Mouse (Mus musculus): Measurements from ENCODE around the gene Rufy1. TPM values are rescaled to one million over a fixed set of nuclear protein-coding genes. Genes with fewer than 3 reads are reported as not detected.

Rufy1 gene
- polyA plus RNA-seq, 2 experiments, result 5.1 to 7.1 TPM

DNA sequence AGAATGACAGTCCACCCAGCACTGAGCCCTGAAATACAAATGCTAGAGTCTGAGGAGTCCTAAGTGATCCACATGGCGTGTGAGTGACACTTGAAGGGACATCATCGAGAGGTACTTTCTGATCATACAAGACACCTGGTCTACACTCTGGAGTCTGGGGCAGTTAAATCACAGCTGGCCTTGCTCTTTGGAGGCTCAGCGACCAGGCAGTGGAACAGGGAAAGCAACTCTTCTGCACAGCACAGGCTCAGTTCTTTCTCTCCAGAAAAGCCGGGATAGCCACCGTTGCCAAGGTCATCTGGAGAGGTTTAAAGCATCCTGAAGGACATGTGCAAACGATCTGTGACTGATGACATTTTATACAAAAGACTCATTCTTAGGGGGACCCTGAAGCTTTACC, 23.7 kb downstream of the Rufy1 start:
- H3K9me3 ChIP-seq (ENCODE audit: control insufficient read depth, low read length), result no peaks in the 10 kb centered on the region
- H3K4me3 ChIP-seq (ENCODE audit: insufficient read depth in 1 of 2, low read depth in 2 of 2, low read length in 2 of 2), result no peak overlapping the region
- 72% methylated on average over 6 of the region's 6 CpGs for WGBS (ENCODE audit: insufficient replicate concordance)
- no peaks in the 10 kb centered on the region for H3K36me3 ChIP-seq (replicated peaks; ENCODE audit: control insufficient read depth, insufficient read depth, low read depth)
- H3K4me1 ChIP-seq (replicated peaks; ENCODE audit: control insufficient read depth in 2 of 2, insufficient read depth in 2 of 2, low read length in 1 of 2), result no peaks in the 10 kb centered on the region
- no peaks in the 10 kb centered on the region for H3K27me3 ChIP-seq (ENCODE audit: control insufficient read depth, insufficient read depth, low read length)
- H3K4me2 ChIP-seq (ENCODE audit: low read depth), result no peak overlapping the region
- no peak for TF ChIP-seq CTCF (IDR thresholded peaks at IDR 0.05; ENCODE audit: low read depth)
- TF ChIP-seq EP300 (IDR thresholded peaks at IDR 0.05; ENCODE audit: low read depth), result no peak
- no peak for ATAC-seq (ENCODE audit: insufficient read depth)
- DNase-seq (ENCODE audit: low read depth in 3 of 3, low spot score in 3 of 3), result no peak
- no peak overlapping the region for H3K27ac ChIP-seq
- H3K9ac ChIP-seq (replicated peaks), result no peak overlapping the region

DNA sequence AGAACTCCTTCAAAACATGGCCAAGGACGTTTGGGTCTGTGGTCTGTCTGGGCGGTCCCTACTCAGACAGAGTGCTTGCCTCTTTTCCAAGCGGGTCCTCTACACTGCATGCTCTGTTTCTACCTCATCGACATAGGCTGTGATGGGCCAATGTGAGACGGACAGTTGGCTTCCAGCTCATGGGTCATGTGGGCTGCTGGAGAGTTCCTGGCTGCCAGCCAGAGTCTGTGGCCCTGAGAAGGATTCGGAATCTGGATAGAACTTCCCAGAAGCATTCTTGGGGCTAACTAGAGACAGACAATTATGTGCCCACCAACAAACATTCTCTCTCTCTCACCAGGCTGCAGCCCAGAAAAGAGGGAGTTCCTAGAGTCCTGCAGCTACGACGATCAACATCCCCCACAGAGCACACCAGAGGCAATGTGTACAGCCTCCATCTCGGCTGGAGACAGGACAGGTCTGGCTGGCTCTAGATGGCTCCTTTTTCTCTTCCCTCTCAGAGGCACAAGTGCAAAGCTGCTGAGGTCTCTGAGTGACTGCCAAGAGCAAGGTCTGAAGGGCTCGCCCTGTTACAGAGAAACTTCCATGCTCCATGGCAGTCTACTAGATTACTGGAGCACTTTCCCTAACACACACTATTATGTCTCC, 27.4 kb downstream of the Rufy1 start:
- no peaks in the 10 kb centered on the region for H3K9me3 ChIP-seq (ENCODE audit: control insufficient read depth, low read length)
- no peaks in the 10 kb centered on the region for H3K27me3 ChIP-seq (ENCODE audit: control insufficient read depth, insufficient read depth, low read length)
- TF ChIP-seq EP300 (IDR thresholded peaks at IDR 0.05; ENCODE audit: low read depth) (no peak), CTCF (IDR thresholded peaks at IDR 0.05; ENCODE audit: low read depth) (no peak)
- no peak overlapping the region for H3K27ac ChIP-seq
- H3K4me2 ChIP-seq (ENCODE audit: low read depth), result no peak overlapping the region
- H3K9ac ChIP-seq (replicated peaks), result no peak overlapping the region
- no peaks in the 10 kb centered on the region for H3K36me3 ChIP-seq (replicated peaks; ENCODE audit: control insufficient read depth, insufficient read depth, low read depth)
- no peak overlapping the region for H3K4me3 ChIP-seq (ENCODE audit: insufficient read depth in 1 of 2, low read depth in 2 of 2, low read length in 2 of 2)
- H3K4me1 ChIP-seq (replicated peaks; ENCODE audit: control insufficient read depth in 2 of 2, insufficient read depth in 2 of 2, low read length in 1 of 2), result no peaks in the 10 kb centered on the region
- ATAC-seq (ENCODE audit: insufficient read depth) (no peak), DNase-seq (ENCODE audit: low read depth in 3 of 3, low spot score in 3 of 3) (no peak)
- 60% methylated on average over 10 of the region's 10 CpGs for WGBS (ENCODE audit: insufficient replicate concordance)

DNA sequence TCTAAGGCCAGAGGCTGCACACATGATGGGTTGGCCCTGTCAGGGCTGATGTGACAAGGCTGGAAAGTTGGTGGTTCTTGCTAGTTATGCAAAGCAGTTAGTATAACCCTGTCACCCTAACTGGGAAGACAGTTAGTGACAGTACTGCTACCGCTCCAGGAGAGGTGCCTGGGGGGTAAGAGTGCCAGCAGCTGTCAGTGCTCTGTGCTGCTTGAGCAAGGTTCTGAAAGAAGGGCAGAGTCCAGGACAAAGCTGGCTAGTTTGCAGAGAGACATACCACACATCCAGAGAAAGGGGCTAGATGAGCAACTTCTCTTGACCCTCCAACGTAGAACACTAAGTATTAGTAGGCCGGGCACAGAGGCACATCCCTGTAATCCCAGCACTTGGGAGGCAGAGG, 28.4 kb downstream of the Rufy1 start:
- no peak overlapping the region for H3K4me3 ChIP-seq (ENCODE audit: insufficient read depth in 1 of 2, low read depth in 2 of 2, low read length in 2 of 2)
- no peak overlapping the region for H3K9ac ChIP-seq (replicated peaks)
- DNase-seq (ENCODE audit: low read depth in 3 of 3, low spot score in 3 of 3), result no peak
- TF ChIP-seq EP300 (IDR thresholded peaks at IDR 0.05; ENCODE audit: low read depth), result no peak
- TF ChIP-seq CTCF (IDR thresholded peaks at IDR 0.05; ENCODE audit: low read depth), result no peak
- H3K27ac ChIP-seq, result no peak overlapping the region
- no peaks in the 10 kb centered on the region for H3K36me3 ChIP-seq (replicated peaks; ENCODE audit: control insufficient read depth, insufficient read depth, low read depth)
- ATAC-seq (ENCODE audit: insufficient read depth), result no peak
- H3K4me1 ChIP-seq (replicated peaks; ENCODE audit: control insufficient read depth in 2 of 2, insufficient read depth in 2 of 2, low read length in 1 of 2), result no peaks in the 10 kb centered on the region
- 83% methylated on average over 3 of the region's 3 CpGs for WGBS (ENCODE audit: insufficient replicate concordance)
- no peak overlapping the region for H3K4me2 ChIP-seq (ENCODE audit: low read depth)
- H3K9me3 ChIP-seq (ENCODE audit: control insufficient read depth, low read length), result no peaks in the 10 kb centered on the region
- H3K27me3 ChIP-seq (ENCODE audit: control insufficient read depth, insufficient read depth, low read length), result no peaks in the 10 kb centered on the region

DNA sequence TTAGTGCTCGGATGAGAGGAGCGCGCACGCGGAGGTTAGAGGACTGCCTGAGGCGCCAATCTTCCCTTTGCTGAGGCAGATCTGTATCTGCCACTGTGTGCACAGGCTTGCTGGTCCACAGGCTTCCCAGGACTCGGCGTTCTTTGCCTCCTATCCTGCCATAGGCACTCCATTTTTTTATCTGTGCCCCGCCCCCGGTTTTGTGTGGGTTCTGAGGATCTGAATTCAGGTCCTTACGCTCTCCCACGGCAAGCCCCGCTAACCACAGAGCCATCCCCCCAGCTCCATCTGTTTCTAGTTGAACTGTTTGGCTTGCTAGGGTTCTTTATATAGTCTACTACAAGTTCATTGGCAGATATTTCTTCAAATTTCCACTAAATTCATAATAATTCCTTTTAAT, 32.1 kb downstream of the Rufy1 start:
- DNase-seq (ENCODE audit: low read depth in 3 of 3, low spot score in 3 of 3) (no peak), ATAC-seq (ENCODE audit: insufficient read depth) (no peak)
- no peaks in the 10 kb centered on the region for H3K9me3 ChIP-seq (ENCODE audit: control insufficient read depth, low read length)
- H3K4me3 ChIP-seq (ENCODE audit: insufficient read depth in 1 of 2, low read depth in 2 of 2, low read length in 2 of 2), result no peak overlapping the region
- no peak overlapping the region for H3K27ac ChIP-seq
- 82% methylated on average over 13 of the region's 13 CpGs for WGBS (ENCODE audit: insufficient replicate concordance)
- no peak for TF ChIP-seq CTCF (IDR thresholded peaks at IDR 0.05; ENCODE audit: low read depth)
- H3K4me1 ChIP-seq (replicated peaks; ENCODE audit: control insufficient read depth in 2 of 2, insufficient read depth in 2 of 2, low read length in 1 of 2), result no peaks in the 10 kb centered on the region
- H3K4me2 ChIP-seq (ENCODE audit: low read depth), result no peak overlapping the region
- H3K36me3 ChIP-seq (replicated peaks; ENCODE audit: control insufficient read depth, insufficient read depth, low read depth), result no peaks in the 10 kb centered on the region
- H3K27me3 ChIP-seq (ENCODE audit: control insufficient read depth, insufficient read depth, low read length), result no peaks in the 10 kb centered on the region
- no peak overlapping the region for H3K9ac ChIP-seq (replicated peaks)

DNA sequence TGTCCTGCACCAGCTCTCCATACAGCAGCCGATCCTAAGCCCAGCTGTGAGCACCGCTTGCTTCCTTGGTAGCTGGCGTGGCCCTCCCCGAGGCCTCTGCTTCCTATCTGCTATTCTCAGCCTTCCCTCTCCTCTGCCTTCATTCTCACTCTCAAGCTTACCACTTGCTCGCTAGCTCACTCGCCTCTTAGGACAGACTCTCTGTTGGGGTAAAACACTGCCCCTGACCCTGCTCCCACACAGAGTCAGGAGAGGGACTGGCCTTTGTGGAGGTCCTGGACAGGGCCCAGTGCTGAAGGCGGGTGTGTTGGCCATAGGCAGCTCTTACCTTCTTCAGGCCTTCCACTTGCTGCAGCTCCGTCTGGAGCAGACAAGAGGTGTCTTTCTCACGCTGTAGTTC, 33.6 kb downstream of the Rufy1 start:
- H3K27me3 ChIP-seq (ENCODE audit: control insufficient read depth, insufficient read depth, low read length), result no peaks in the 10 kb centered on the region
- no peak overlapping the region for H3K27ac ChIP-seq
- DNase-seq (ENCODE audit: low read depth in 3 of 3, low spot score in 3 of 3) (no peak), ATAC-seq (ENCODE audit: insufficient read depth) (no peak)
- no peak overlapping the region for H3K4me2 ChIP-seq (ENCODE audit: low read depth)
- TF ChIP-seq CTCF (IDR thresholded peaks at IDR 0.05; ENCODE audit: low read depth) (no peak), EP300 (IDR thresholded peaks at IDR 0.05; ENCODE audit: low read depth) (no peak)
- no peaks in the 10 kb centered on the region for H3K4me1 ChIP-seq (replicated peaks; ENCODE audit: control insufficient read depth in 2 of 2, insufficient read depth in 2 of 2, low read length in 1 of 2)
- H3K4me3 ChIP-seq (ENCODE audit: insufficient read depth in 1 of 2, low read depth in 2 of 2, low read length in 2 of 2), result no peak overlapping the region
- no peaks in the 10 kb centered on the region; the same call in 1 of the 2 replicates for H3K36me3 ChIP-seq (replicated peaks; ENCODE audit: control insufficient read depth, insufficient read depth, low read depth)
- H3K9ac ChIP-seq (replicated peaks), result no peak overlapping the region
- no peaks in the 10 kb centered on the region for H3K9me3 ChIP-seq (ENCODE audit: control insufficient read depth, low read length)
- WGBS (ENCODE audit: insufficient replicate concordance), result 72% methylated on average over 9 of the region's 9 CpGs

Data from liver, embryonic 14.5 days (tissue).